Mouse (Mus musculus) megakaryocyte, embryonic 14.5 days (primary cell): ENCODE results near the gene Lefty2.

ENCODE experiments used
- FLI1 ChIP-seq: IDR thresholded peaks from 2 replicates; pipeline ENCODE4 v1.6.1; 2012; ENCODE audit warnings: low read length, inconsistent platforms, mixed read lengths
- GATA1 ChIP-seq: IDR thresholded peaks from 3 replicates; pipeline ENCODE4 v1.6.1; 2012; ENCODE audit warnings: mixed read lengths, low read length, inconsistent platforms, borderline replicate concordance

DNA sequence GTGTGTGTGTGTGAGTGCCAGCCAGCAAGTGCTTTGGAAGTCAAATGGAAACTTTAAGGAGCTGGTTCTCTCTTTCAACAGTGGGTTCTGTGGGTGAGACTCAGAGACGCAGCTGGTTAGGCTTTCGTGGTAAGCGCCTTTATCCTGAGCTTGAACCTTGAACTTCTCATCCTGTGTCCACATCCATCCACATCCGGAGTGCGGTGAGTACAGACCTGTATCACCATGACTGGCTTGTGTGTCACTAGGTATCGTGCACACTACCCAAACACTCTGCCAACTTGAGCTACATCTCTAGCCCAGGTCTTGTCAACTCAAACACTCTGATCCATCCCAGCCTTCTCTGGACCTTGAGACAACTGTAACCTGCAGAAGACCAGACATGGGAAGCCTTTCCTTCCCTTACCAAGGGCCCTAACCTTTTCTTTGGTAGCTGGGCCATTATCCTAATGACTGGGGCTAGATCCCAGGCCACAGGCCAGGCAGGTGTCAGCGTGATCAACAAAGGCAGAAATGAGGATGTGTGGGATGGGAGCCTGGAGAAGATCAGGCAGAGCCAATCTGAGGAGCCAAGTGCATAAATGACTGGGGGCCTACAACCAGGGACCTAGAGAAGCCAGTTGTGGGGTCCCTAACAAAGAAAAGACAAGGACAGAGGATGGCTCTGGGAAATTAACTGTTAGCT is 48.0 kb downstream of the Lefty2 start:
- TF ChIP-seq GATA1, result no peak
- no peak for TF ChIP-seq FLI1
